In the genomic region with DNA sequence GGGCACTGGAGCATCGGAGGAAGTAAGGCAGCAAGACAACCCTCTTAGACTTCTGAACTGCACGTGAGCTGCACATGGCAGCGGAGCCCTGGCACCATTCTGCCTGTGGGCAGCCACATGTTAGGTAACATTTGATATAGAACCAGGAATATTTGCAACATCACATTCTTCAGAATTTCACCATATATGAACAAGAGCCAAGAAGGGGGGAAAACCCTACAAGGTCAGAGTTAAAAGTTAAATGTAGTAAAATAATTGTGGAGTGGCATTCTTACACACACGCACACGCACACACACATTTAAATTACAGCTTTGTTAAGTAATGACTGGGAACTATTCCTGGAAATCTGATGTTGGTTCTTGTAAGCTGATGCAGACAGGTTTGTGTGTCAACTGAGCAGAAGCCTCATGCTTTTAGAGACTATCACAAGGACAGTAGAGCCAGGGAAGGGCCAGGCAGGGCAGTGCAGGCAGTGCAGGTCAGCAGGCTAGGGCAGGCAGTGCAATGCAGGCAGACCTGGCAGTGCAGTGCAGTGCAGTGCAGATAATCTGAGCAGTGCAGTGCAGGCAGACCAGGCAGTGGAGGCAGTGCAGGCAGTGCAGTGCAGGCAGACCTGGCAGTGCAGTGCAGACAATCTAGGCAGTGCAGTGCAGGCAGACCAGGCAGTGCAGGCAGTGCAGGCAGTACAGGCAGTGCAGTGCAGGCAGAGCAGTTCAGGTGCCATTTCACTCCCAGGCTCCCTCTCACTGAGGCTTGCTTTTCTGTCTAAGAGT, we compare ENCODE assay signal across 12 mouse cellular contexts. TPM values are rescaled to one million over a fixed set of nuclear protein-coding genes. Genes with fewer than 3 reads are reported as not detected.
DNase-seq lines count a peak whose midpoint lies in the region; ATAC-seq and TF ChIP-seq lines count a peak whose summit lies in the region.
"Had no signal": no experiment of that assay in that cellular context is flagged by ENCODE, and none has a peak within 500 bp of the region (broad histone marks: within the 10 kb centered on the region; RNA-seq: fewer than 3 reads in every experiment).

No protein-coding gene starts in this region.

- no peak overlapping the region for H3K4me2 ChIP-seq in hindbrain, embryonic 11.5 days (replicated peaks; ENCODE audit: low read depth, low read length)
- H3K4me2 ChIP-seq in hindbrain, embryonic 14.5 days (replicated peaks), result no peak overlapping the region
- H3K4me2 ChIP-seq in stomach, embryonic 15.5 days, result no peak overlapping the region
- H3K4me2 ChIP-seq in stomach, postnatal 0 days (replicated peaks; ENCODE audit: low read depth), result no peak overlapping the region
- no peak overlapping the region for H3K4me2 ChIP-seq in intestine, embryonic 15.5 days (replicated peaks)

- H3K9ac ChIP-seq in hindbrain, embryonic 11.5 days (ENCODE audit: low read depth, low read length), result no peak overlapping the region
- no peak overlapping the region for H3K9ac ChIP-seq in hindbrain, embryonic 14.5 days
- no peak overlapping the region for H3K9ac ChIP-seq in stomach, embryonic 15.5 days
- no peak overlapping the region for H3K9ac ChIP-seq in stomach, postnatal 0 days (ENCODE audit: low read length)
- H3K9ac ChIP-seq in intestine, embryonic 15.5 days, result no peak overlapping the region

- no peak for DNase-seq in hindbrain, embryonic 11.5 days (ENCODE audit: low spot score)
- DNase-seq in hindbrain, embryonic 14.5 days (ENCODE audit: low spot score), result no peak
- DNase-seq in stomach, postnatal 0 days (ENCODE audit: low spot score), result no peak
- DNase-seq in thymus, postnatal 4 days, result no peak
- no peak for DNase-seq in left cerebral cortex, postnatal 4 days
- no peak for DNase-seq in urinary bladder, postnatal 14 days (ENCODE audit: low spot score)
- DNase-seq: cerebellum, adult 11 months; kidney, adult 11 months had no signal

- no peaks in the 10 kb centered on the region for H3K9me3 ChIP-seq in hindbrain, embryonic 11.5 days (ENCODE audit: control insufficient read depth, low read length)
- no peaks in the 10 kb centered on the region for H3K9me3 ChIP-seq in hindbrain, embryonic 14.5 days (ENCODE audit: control insufficient read depth, low read length)
- H3K9me3 ChIP-seq in stomach, embryonic 15.5 days, result no peaks in the 10 kb centered on the region
- no peaks in the 10 kb centered on the region for H3K9me3 ChIP-seq in stomach, postnatal 0 days (ENCODE audit: control insufficient read depth, low read length)
- H3K9me3 ChIP-seq in intestine, embryonic 15.5 days, result no peaks in the 10 kb centered on the region

- H3K4me3 ChIP-seq in hindbrain, embryonic 11.5 days (ENCODE audit: low read depth, low read length), result no peak overlapping the region
- H3K4me3 ChIP-seq in hindbrain, embryonic 14.5 days (replicated peaks; ENCODE audit: low read length), result no peak overlapping the region
- no peak overlapping the region for H3K4me3 ChIP-seq in stomach, embryonic 15.5 days (replicated peaks)
- no peak overlapping the region for H3K4me3 ChIP-seq in stomach, postnatal 0 days (ENCODE audit: low read depth, low read length)
- no peak overlapping the region for H3K4me3 ChIP-seq in intestine, embryonic 15.5 days (replicated peaks)
- H3K4me3 ChIP-seq: erythroblast, embryonic 14.5 days had no signal

- ATAC-seq in hindbrain, embryonic 11.5 days (ENCODE audit: low FRiP score), result 0 out of 2 replicates have a peak, but pooled peaks have one; percentile 25
- no peak for ATAC-seq in hindbrain, embryonic 14.5 days (ENCODE audit: low FRiP score)
- 0 out of 2 replicates have a peak, but pooled peaks have one; percentile 31 for ATAC-seq in stomach, embryonic 15.5 days (ENCODE audit: insufficient read depth, low FRiP score, low read depth)
- ATAC-seq in stomach, postnatal 0 days (ENCODE audit: low FRiP score, low TSS enrichment), result no peak
- ATAC-seq in intestine, embryonic 15.5 days, result peak; percentile 51; the same call in 1 of the 2 replicates

- TF ChIP-seq CTCF in stomach, postnatal 0 days (IDR thresholded peaks at IDR 0.05; ENCODE audit: low read depth), result no peak

- TF ChIP-seq EP300 in stomach, postnatal 0 days (optimal IDR thresholded peaks at IDR 0.05), result no peak

- H3K4me1 ChIP-seq in hindbrain, embryonic 11.5 days (replicated peaks; ENCODE audit: control insufficient read depth, insufficient read depth, low read length), result no peaks in the 10 kb centered on the region
- no peaks in the 10 kb centered on the region for H3K4me1 ChIP-seq in hindbrain, embryonic 14.5 days (replicated peaks; ENCODE audit: control insufficient read depth, insufficient read depth, low read length)
- no peaks in the 10 kb centered on the region for H3K4me1 ChIP-seq in stomach, embryonic 15.5 days
- no peaks in the 10 kb centered on the region for H3K4me1 ChIP-seq in stomach, postnatal 0 days (replicated peaks; ENCODE audit: control insufficient read depth, insufficient read depth)
- H3K4me1 ChIP-seq in intestine, embryonic 15.5 days (replicated peaks), result no peaks in the 10 kb centered on the region

- intact Hi-C loops in left cerebral cortex, postnatal 4 days (cut with DNase I), result no loop called here

- H3K27me3 ChIP-seq in hindbrain, embryonic 11.5 days (ENCODE audit: control insufficient read depth, insufficient read depth, low read length), result no peaks in the 10 kb centered on the region
- no peaks in the 10 kb centered on the region for H3K27me3 ChIP-seq in hindbrain, embryonic 14.5 days (ENCODE audit: control insufficient read depth, insufficient read depth, low read length)
- no peaks in the 10 kb centered on the region for H3K27me3 ChIP-seq in stomach, embryonic 15.5 days (replicated peaks)
- no peaks in the 10 kb centered on the region for H3K27me3 ChIP-seq in stomach, postnatal 0 days (ENCODE audit: control insufficient read depth, insufficient read depth, low read length)
- H3K27me3 ChIP-seq in intestine, embryonic 15.5 days (replicated peaks), result no peaks in the 10 kb centered on the region

- 97% methylated on average over 5 of the region's 5 CpGs for WGBS in hindbrain, embryonic 11.5 days
- WGBS in hindbrain, embryonic 14.5 days, result 98% methylated on average over 5 of the region's 5 CpGs
- WGBS in stomach, embryonic 15.5 days, result 96% methylated on average over 5 of the region's 5 CpGs
- 95% methylated on average over 5 of the region's 5 CpGs for WGBS in stomach, postnatal 0 days
- 94% methylated on average over 5 of the region's 5 CpGs for WGBS in intestine, embryonic 15.5 days

- H3K27ac ChIP-seq in hindbrain, embryonic 11.5 days (ENCODE audit: low read depth, low read length), result no peak overlapping the region
- H3K27ac ChIP-seq in hindbrain, embryonic 14.5 days, result no peak overlapping the region
- no peak overlapping the region for H3K27ac ChIP-seq in stomach, embryonic 15.5 days
- no peak overlapping the region for H3K27ac ChIP-seq in stomach, postnatal 0 days (replicated peaks)
- H3K27ac ChIP-seq in intestine, embryonic 15.5 days, result no peak overlapping the region
- H3K27ac ChIP-seq: macrophage had no signal

- no peaks in the 10 kb centered on the region for H3K36me3 ChIP-seq in hindbrain, embryonic 11.5 days (ENCODE audit: control insufficient read depth, insufficient read depth, low read length)
- H3K36me3 ChIP-seq in hindbrain, embryonic 14.5 days (replicated peaks; ENCODE audit: control insufficient read depth, insufficient read depth), result peaks cover 5% of the 10 kb centered on the region; the same call in 1 of the 2 replicates
- no peaks in the 10 kb centered on the region for H3K36me3 ChIP-seq in stomach, embryonic 15.5 days
- no peaks in the 10 kb centered on the region for H3K36me3 ChIP-seq in stomach, postnatal 0 days (ENCODE audit: control insufficient read depth, insufficient read depth, low read length)
- no peaks in the 10 kb centered on the region for H3K36me3 ChIP-seq in intestine, embryonic 15.5 days

RNA-seq across cellular contexts. Expression of a gene that starts 38.3 kb away (rescaled TPM):
- polyA plus RNA-seq in hindbrain, embryonic 11.5 days (2014; fragmentation: Nextera tagmentation; extraction: Ambion mirVana), result 26.3 and 32.5 TPM in 2 replicates
- 44.6 and 45.2 TPM in 2 replicates for polyA plus RNA-seq in hindbrain, embryonic 14.5 days (2014; fragmentation: Nextera tagmentation; extraction: Ambion mirVana)
- polyA plus RNA-seq in stomach, embryonic 15.5 days (2015; fragmentation: Nextera tagmentation; extraction: Ambion mirVana), result 17.3 and 19.1 TPM in 2 replicates
- 4.6 and 5.8 TPM in 2 replicates for polyA plus RNA-seq in stomach, postnatal 0 days (2015; fragmentation: Nextera tagmentation; extraction: Ambion mirVana)
- 15.8 and 16.6 TPM in 2 replicates for polyA plus RNA-seq in intestine, embryonic 15.5 days (2015; fragmentation: Nextera tagmentation; extraction: Ambion mirVana)
- 100 to 1,000 TPM; 239 to 257 TPM for total RNA-seq in left cerebral cortex, postnatal 4 days (2021)
- polyA plus RNA-seq: erythroblast, embryonic 14.5 days had no signal

Comparison
In these comparisons a context has a peak if more than half of its experiments do, and no peak if none do; other contexts are left out.
1. ATAC-seq: peak in hindbrain, embryonic 11.5 days (single experiment), stomach, embryonic 15.5 days (single experiment) and intestine, embryonic 15.5 days (single experiment); none in hindbrain, embryonic 14.5 days (single experiment) and stomach, postnatal 0 days (single experiment).